Mouse (Mus musculus) retina, postnatal 1 day (tissue): ENCODE data around the gene Efemp1.

Experiments
- DNase-seq: peaks from one replicate; pipeline ENCODE4 v3.0.0-alpha.2; 2012

The Efemp1 gene

DNA sequence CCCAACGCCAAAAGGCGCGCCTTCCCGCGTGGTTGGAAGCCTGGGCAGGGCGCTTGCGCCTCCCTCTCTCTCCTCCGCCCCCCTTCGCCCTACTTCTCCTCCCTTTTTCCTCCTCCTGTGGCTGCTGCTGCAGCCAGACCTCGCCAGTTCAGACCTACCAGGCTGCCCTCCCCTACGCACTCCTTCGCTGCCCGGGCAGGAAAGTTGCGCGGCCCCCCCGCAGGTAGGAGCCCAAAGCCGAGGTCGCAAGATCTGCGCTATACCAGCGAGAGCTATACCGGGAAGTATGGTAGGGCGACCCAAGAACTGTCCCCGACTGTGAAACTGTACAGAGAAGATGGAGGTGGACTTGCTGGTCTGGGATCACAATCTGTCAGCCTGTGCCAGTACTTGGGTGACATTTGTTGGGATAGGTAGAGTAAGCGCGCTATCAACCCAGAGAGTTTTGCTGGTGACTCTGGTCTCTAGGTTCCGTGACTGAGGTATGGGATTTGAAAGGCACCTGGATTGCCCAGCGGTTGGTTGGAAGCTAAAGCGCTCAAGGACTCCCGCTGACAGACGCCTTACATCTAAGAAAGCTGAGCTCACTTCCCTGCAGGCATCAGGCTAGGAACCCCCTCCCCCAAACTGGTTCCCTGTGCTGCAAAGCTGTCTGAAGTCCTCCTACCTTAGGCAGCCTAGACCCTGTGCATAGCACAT lies at the start of gene Efemp1:
Efemp1 (plus strand) TSS at position 103 of the 699 bp plus-strand sequence.
- DNase-seq = peak; percentile 77

DNA sequence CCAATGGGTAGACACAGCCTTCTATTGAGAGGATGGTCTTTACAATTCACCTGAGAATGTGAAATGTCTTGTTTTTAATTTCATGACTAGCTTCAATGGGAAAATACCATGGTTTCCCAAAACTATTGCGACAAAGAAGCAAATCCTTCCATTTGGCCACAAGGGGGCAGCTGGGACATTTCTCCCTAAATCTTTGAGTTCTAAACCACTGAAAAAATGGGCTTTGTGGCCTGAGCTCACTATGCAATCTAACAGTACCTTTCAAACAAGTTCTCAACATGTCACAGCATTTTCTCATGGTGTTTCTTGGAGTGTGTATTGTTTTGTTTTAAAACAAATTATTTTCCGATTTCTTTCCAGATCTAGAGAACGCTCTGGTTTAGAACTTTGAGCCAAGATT lies 44.3 kb upstream of the Efemp1 start:
- DNase-seq = peak; percentile 57

DNA sequence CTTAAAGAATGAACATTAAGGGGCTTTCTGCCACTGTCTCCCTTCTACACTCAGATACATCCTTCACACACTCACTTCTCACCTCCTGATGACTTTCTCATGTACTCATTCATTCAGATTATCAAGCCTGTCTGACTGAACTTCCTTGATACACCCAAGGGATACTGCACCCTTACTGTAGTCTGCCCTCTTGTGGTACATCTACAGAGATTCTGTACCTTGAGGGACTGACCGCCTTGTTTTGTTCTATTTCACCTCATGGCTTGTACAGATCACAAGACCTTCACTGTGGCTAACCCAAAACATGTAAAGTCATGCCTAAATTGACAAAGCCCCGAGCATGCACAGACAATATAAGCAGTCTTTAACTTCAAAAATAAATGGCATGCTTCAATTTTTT lies 41.1 kb upstream of the Efemp1 start:
- DNase-seq = peak; percentile 33

DNA sequence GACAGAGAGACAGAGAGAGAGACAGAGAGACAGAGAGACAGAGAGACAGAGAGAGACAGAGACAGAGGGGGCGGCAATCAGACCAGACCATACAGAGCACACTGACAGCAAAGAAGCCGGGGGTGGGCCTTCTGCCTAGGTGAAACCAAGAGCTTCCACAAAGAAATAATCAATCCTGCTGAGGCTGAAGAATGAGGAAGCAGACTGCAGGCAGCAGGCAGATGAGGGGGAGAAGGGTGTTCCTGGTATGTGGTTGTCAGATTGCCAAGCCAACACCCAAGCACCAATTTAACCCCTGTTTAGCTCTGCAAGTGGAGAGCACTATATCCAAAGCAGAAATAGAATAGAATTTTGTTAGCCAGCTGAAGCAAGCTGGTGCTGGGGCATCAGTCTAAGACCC lies 40.4 kb upstream of the Efemp1 start:
- no peak for DNase-seq

DNA sequence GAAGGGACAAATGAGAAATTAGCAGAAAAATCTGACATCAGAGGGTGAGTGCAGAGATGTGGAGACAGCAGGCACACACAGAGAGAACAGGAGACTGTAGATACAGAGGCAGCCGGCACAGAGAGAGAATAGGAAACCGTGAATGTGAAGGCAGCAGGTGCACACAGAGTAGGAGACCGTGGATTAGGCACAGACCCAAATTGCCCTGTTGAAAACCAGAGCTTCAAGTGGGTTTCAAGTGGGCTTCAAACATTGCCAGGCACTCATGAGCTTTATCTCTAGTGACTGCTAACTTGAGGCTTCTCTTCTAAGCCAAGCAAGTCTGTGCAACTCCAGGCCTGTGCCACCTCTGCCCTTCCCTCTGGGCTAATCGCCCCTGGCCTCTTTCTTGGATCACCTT lies 35.6 kb upstream of the Efemp1 start:
- no peak for DNase-seq

DNA sequence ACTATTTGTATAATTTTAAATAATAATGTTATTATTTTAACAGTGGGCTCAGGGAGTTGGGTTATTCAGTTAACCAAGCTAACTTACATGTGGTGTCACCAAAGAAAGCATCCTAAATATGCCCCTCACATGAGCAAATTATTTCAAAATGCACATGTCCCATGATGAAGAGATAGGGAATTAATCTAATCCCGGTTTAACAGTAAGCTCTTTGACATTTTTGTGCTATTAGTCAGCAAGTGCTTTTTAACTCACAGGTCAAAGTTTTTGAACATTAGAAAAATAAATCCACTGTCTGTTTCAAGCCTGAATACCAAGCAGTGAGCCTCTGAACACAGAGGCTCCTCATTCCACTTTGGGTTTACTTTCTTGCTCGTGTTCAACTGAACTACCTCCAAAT lies 26.1 kb upstream of the Efemp1 start:
- DNase-seq = no peak

DNA sequence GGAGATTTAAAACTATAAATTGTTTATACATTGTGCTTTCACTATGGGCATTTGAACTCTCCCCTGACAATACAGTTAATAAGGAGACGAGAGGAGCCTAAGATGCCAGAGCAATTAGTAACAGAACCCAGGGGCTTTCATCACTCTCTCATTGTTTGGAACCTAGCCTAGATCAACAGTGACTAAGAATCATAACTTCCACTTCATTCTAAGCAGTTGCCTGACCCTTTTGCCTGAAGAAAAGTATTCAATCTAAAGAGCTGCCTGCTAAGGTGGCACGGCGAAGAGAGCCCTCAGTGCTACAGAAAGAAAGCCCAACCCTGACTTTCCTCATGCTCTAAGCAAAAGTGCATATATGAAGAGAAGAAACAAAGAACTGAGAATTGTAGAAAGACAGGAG lies 19.2 kb upstream of the Efemp1 start:
- DNase-seq = peak; percentile 25

DNA sequence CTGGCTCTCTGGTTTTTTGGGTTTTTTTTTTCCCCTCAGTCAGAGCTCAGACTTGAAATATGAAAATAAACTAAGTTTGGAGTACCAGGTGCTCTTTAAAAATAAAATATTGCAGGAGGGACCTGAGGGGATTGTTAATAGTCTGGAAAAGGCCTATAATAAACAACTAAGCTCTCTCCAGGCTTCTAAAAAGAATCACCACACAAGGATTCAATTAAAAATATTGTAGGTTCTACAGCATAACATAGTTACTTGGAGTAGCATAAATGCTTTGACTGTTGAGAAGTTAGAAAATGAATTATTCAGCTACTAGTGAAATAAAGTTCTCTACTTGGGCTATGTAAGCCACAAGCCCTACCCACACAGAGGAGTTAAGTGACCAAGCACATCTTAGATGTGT lies 17.9 kb upstream of the Efemp1 start:
- DNase-seq = no peak

DNA sequence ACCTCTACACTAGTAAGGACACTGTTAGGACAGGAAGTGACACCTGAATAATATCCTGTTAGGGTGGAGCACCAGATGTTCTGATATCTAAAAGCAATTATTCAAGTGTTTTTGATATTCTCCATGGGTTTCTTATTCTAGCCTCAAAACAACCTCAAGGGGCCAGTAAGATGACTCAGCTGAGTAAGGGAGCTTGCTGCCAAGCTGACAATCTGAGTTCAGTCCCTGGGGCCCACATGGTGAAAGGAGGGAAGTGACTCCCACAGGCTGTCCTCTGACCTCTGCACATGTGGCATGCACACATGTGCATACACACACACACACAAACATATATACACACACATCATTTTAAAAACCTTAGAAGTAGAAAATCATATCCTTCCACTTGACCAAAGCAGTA lies 3.2 kb upstream of the Efemp1 start:
- no peak for DNase-seq

DNA sequence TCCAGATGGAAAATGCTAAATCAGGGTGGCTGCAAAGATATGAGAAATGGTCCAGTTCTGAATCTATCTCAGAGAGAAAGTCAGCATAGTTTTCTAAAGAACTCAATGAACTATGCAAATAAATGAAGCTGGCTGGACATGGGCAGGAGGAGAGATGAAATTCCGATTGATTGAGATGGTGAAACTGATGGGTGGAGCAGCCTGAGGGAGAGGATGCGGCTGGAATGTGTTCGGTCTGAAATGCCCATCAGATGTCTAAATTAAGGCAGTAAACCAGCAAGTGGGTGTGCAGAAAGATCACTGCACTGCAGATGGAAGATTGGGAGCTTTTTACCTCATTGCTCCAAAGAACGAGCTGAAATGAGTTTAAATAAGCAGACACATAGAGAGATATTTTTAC lies 1.4 kb upstream of the Efemp1 start:
- DNase-seq = no peak

DNA sequence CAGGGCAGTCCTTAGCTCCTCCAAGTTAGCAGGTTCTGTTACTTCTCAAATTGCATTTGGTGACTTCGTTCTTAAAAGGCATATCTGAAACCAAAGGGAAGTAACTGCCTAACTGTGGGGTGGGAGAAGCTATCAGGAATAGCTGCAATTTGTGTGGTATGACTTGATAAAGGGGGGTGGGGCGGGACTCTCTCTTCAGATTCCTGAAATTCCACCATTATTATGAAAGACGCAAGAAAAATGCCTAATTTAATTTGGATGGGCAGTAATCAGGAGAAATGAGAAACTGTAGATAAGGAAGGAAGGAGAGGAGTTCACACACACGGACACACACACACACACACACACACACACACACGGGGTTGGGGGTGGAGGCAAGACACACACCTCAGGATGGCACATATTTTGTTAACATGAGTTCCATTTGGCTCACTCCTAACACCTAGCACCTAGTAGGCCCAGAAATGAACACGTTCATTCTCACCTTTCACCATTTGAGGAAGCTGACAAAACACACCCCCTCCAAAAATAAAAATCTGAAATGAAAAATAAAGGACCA lies 564 bp upstream of the Efemp1 start:
- DNase-seq = no peak

DNA sequence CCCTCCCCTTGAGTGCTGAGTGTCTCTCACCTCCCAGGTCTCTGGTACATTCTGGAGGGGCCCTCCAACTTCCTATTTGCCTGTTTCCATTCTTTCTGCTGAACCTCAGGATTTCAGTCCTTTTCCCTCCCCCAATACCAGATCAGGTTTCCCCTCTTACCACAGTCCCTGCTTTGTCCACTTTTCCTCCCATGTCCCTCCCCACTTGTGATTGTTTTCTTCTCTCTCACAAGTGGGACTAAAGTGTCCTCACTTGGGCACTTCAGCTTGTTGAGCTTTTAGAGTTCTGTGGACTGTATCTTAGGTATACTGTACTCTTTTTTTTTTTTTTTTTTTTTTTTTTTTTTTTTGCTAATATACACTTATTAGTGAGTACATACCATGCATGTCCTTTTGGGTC lies 6.1 kb downstream of the Efemp1 start:
- DNase-seq = no peak

DNA sequence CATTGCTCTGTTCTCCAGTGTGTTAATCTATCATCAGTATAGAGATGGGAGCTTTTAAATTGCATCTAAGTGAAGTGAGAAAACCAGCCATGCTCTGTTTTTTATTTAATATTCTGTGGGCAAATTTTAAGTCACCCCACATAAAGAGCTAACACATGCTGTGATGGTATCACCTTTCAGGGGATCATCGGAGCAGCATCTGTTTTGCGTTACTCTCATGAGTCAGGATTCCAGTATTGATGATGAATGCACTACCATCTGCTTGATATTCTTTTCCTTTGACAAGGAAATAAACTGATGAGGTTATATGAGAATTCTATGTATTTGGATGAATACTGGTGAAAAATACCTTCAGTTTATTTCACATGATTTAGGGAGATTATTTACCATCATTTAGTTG lies 16.1 kb downstream of the Efemp1 start:
- no peak for DNase-seq

DNA sequence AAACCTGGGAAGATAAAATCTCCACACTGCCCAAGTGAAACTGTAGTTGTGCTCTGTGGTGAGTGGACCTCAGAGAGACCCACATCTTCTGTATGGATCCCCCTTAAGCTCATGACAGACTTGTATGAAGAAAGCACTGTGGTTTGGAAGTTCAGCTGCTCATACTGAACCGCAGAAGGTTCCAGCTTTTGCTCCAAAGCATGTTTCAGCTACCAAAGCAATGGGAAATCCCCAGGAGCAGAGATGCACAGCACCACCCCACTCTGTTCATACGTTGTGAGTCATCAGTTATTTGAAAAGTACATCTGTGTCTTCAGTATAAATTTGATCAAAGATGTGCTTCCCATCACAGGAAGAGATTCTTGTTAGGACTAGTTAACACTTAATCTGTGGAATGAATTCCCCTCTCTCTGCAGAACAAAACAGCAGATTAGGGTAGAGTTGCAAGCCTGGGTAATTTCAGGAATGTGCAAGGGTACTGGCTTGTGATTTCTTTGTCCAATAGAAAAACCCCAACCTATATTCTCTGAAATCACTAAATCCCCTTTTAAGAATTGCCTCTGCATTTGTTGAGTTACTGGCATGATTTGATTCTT lies 28.5 kb downstream of the Efemp1 start:
- no peak for DNase-seq

DNA sequence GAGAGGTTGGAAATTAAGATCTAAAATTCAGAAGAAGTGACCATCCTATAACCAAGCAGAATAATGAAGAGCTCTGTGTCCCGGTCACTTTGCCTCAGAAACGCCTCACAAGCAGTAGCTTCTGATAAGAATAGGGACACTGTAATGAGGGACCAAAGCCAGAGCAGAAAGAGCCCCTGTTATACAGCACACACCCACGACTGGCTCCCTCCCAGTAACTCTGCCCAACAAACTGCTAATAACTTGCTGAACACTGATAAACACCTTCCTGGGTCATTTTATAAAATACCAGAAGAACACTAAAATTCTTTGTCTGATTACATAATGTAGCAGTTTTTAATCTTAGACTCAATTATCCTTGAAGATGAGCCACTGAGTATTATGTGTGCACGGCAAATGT lies 30.1 kb downstream of the Efemp1 start:
- DNase-seq = no peak

DNA sequence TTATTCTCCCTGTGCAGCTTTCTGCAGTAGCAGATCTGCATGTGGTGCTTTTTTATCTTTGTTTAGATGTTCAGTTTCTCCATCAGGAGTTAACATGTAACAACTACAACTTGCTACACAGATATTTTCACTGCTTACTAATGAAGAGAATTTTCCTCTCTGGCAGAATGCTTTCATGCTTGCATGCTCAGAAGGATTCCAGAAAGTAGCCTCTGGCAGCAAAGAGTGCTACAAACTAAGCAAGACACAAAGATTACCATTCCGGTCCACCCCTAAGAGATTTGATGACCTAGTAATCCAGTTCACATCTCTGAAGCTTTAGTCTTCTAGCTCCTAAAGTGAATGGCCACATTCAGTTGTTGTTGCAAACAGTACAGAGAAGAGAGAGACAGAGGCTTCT lies 36.5 kb downstream of the Efemp1 start:
- DNase-seq = no peak

DNA sequence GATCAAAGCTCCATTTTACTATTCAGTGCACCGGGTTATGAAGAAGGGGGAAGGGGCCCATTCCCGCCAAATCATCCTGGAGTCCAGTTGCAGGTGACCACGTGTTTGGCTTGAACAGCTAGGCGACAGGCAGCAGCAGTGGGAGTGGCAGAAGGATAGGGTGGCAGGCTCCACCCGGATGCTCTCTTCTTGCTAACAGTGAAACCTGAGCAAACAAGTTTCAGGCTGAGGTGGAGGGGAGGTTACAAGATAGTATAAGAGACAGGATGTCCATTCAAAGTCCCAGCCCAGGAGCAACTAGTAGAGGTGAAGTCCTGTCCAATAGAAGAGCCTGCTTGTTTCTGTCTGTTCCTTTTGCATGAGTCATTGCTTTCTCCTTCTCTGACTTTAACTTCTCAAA lies 38.5 kb downstream of the Efemp1 start:
- no peak for DNase-seq

DNA sequence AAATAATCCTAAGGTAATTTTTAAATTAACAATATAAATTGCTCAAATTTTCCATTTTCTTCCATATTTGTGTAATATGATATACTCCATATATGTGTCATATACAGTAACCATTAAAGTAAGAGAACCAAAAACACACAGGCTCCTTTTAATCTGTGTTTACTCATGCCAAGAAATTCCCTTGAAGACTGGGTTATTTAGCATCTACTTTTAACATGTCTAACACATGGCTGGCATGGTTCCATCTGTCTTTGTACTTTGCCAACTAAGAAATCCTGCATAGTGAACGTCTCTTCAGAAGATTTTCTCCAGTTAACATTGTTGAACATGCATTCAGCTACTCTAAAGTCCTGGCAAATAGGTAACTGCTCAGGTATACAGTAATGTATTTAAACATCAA lies 46.4 kb downstream of the Efemp1 start:
- DNase-seq = no peak

DNA sequence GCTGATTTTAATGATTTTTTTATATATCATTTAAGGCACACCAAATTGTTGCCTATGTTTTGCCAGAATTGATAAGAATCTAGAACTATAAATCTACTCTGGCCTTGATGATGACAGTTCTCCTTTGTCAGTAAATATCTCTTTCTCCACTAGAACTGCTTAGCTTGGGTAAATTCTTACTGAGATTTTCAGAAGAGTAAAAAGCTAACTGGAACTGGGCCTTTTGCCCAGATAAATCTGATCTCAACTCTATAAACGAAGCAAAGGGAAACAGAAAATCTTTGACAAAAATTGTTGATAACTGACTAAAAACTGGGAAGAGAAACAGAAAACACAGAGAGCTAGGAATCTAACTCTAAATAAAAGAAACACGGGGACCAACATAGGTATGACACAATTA lies 51.6 kb downstream of the Efemp1 start:
- DNase-seq = no peak

DNA sequence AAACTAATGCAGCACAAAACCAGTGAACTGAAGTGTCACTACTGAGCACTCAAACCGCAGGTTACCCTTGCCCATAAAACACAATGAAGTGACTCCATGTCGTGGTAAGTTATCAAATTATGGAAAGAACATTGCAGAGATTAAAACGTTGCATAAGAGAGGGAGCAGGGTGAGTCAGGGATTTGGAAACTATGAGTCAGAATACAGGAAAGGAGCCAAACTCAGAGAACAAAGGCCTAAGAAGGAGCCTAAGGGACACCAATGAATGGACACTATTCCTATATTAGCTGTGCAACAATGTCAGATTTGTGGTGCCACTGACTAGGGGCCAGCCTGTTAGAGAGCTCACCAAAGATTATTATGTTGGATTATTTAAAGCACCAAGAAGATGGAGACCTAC lies 53.3 kb downstream of the Efemp1 start:
- DNase-seq = no peak

DNA sequence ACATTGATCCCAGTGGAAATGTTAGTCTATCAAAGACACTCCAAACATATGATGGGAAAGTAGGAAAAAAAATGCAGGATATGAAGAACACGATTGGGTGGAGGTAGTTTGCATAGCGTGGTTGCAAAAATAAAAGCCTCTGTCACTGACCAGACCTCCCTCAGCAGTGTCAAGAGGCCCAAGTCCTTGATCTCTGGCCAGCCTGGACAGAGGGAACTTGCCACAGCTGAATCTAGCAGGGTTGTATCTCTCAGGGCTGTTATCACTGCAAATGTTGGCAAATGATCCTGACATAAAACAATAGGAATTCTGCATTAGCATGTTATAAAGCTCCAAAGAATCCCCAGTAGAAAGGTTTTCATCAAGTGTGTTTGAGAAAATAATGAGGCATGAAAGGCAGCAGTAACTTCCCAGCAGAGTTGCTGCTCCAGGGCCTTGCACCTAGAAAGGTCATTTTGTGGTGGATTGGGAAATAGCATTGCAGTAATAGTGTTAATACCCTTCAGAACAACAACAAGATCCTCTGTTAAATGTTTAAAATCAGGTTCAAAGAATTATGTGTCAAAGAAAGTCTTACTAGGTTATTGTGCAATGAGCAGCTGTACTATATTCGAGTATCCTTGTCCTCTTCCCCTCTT lies 56.0 kb downstream of the Efemp1 start:
- DNase-seq = no peak

DNA sequence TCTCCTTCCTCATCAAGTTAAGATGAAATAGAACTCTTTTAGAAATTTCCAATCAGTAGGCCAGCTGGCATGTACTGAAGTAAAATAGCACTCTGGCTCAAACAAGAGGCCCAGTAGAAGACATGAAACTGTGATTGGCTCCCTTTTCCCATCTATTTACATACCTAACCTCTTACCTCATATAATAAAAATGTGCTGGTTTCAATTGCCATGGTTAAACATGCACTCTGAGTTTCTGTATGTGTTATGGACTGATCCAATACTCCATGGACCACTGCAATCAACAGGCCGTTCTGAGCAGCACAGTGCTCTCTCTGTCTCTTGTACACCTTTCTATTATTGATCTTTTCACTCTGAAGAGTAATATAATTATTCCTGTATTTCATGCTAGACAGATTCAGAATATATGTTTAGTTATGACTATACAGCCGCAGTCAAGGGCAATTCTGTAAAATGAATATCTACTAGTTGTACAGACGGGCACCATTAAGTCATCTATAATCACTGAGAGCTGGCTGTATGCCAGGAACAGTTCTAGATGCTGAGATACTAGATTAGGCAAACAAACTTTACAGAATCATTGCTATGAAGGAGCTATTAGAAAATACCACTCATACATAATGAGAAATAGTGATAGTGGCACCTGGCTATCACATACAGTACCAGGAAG lies 59.6 kb downstream of the Efemp1 start:
- DNase-seq = no peak

DNA sequence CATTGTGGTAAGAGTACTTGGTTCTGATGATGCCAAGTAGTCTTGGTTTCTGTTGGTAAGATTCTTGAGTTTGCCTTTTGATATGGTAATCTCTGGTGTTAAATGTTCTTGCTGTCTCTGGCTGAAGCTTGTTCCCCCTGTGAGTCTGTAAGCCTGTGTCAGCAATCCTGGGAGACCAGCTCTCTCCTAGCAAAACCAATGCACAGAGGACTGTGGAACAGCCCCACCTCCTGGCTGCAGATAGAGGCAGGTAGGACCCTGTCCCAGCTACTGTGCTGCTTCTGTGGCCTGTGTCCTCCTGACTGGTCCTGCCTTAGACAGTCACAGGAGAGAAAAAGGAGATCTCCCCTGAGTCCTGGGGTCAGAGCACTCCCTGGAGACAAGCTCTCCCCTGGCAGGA lies 81.4 kb downstream of the Efemp1 start:
- DNase-seq = no peak

DNA sequence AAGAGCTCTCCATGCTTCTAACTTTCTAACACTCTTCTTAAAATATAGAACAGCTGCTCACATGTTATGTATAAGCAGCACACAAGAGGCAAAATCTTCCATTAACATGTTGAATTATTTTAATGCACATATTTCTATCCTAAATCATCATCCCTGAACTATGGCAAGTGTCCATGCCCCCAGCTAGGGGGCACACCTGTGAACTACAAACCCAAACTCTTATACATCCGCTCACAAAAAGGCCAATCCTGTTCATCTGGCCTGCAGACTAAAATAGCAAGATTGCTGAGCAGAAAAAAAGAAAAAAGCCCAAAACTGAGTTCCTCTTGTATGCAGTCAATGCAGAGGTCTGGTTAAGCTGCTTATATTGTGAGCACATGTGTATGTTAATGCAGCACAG lies 86.6 kb downstream of the Efemp1 start:
- DNase-seq = no peak
